Mouse (Mus musculus) hindbrain, embryonic 15.5 days (tissue): ENCODE measurements around the gene Gm27021. TPM values are rescaled to one million over a fixed set of nuclear protein-coding genes. Genes with fewer than 3 reads are reported as not detected.
A peak's percentile ranks its signal among the peaks of the same experiment; 100 is the strongest.

Source experiments
- ATAC-seq: fragments of 200-750 bp; cut with Nextera tagmentation; 2 replicates; pipeline ENCODE4 v1.8.0; 2017; ENCODE audit warnings: low read depth, moderate number of reproducible peaks, moderate TSS enrichment; ENCODE audit not compliant: low FRiP score
- H3K27ac ChIP-seq: fragments of 300-500 bp; sonication (generic); replicated peaks from 2 replicates; pipeline ENCODE4 v1.5.1; 2015; ENCODE audit warnings: mild to moderate bottlenecking, inconsistent platforms
- H3K27me3 ChIP-seq: fragments of 300-500 bp; sonication (generic); 2 replicates; pipeline ENCODE4 v1.6.1; 2015; ENCODE audit warnings: control low read depth, inconsistent platforms
- H3K36me3 ChIP-seq: fragments of 300-500 bp; sonication (generic); 2 replicates; pipeline ENCODE4 v1.6.1; 2015; ENCODE audit warnings: control low read depth, inconsistent platforms
- H3K4me1 ChIP-seq: fragments of 300-500 bp; sonication (generic); replicated peaks from 2 replicates; pipeline ENCODE4 v1.6.1; 2015; ENCODE audit warnings: control low read depth, inconsistent platforms
- H3K4me2 ChIP-seq: fragments of 300-500 bp; sonication (generic); 2 replicates; pipeline ENCODE4 v1.6.1; 2015; ENCODE audit warnings: moderate library complexity, mild to moderate bottlenecking, inconsistent platforms
- H3K4me3 ChIP-seq: fragments of 300-500 bp; sonication (generic); 2 replicates; pipeline ENCODE4 v1.5.1; 2015; ENCODE audit warnings: mild to moderate bottlenecking, inconsistent platforms
- H3K9ac ChIP-seq: fragments of 300-500 bp; sonication (generic); 2 replicates; pipeline ENCODE4 v1.6.1; 2015; ENCODE audit warnings: inconsistent platforms
- H3K9me3 ChIP-seq: fragments of 300-500 bp; sonication (generic); 2 replicates; pipeline ENCODE4 v1.6.1; 2016; ENCODE audit warnings: control low read depth, inconsistent platforms
- WGBS: fragments of 180-500 bp; shearing (Covaris S2); methylation state at CpG from one replicate; pipeline ENCODE4 v1.1.7; 2015; 5-methylcytosine and 5-hydroxymethylcytosine counted together
- polyA plus RNA-seq: library from polyadenylated mRNA; unstranded; fragments of >200 nt; fragmentation: Nextera tagmentation; extraction: Ambion mirVana; gene quantifications from 2 replicates; pipeline ENCODE4 v1.2.1, GENCODE M21; 2015

The Gm27021 gene
- polyA plus RNA-seq, 1 experiment from 2014 or later, result 5.9 TPM

GRCm38 (mm10) chr8:120665726-120666455 lies 2.0 kb downstream of the Gm27021 start:
- Histone ChIP-seq H3K9ac (peak overlapping the region; percentile 0; the same call in 1 of the 2 replicates), H3K36me3 (peaks cover 8% of the 10 kb centered on the region), H3K4me1 (peaks cover 49% of the 10 kb centered on the region), H3K27me3 (no peaks in the 10 kb centered on the region), H3K4me2 (peak overlapping the region; percentile 81), H3K4me3 (no peak overlapping the region), H3K27ac (no peak overlapping the region), H3K9me3 (no peaks in the 10 kb centered on the region)
- WGBS, result 69% methylated on average over 3 of the region's 3 CpGs
- ATAC-seq, result no peak

- no peak overlapping the region for H3K4me3 ChIP-seq
- H3K4me1 ChIP-seq, result peaks cover 46% of the 10 kb centered on the region
- WGBS, result 80% methylated on average over 6 of the region's 6 CpGs
- H3K27me3 ChIP-seq, result no peaks in the 10 kb centered on the region
- no peak for ATAC-seq
- no peaks in the 10 kb centered on the region for H3K36me3 ChIP-seq
- no peaks in the 10 kb centered on the region for H3K9me3 ChIP-seq
- H3K9ac ChIP-seq, result no peak overlapping the region
- H3K27ac ChIP-seq, result 0 out of 2 replicates have a peak overlapping the region, but pooled peaks have one; percentile 9
- no peak overlapping the region for H3K4me2 ChIP-seq
Measured at GRCm38 (mm10) chr8:120664566-120664965, 3.3 kb downstream of the Gm27021 start.

- no peak overlapping the region for H3K27ac ChIP-seq
- no peak for ATAC-seq
- 84% methylated on average over 8 of the region's 8 CpGs for WGBS
- H3K4me3 ChIP-seq, result no peak overlapping the region
- H3K36me3 ChIP-seq, result peaks cover 24% of the 10 kb centered on the region
- H3K9ac ChIP-seq, result no peak overlapping the region
- no peaks in the 10 kb centered on the region; the same call in 1 of the 2 replicates for H3K4me1 ChIP-seq
- H3K9me3 ChIP-seq, result no peaks in the 10 kb centered on the region
- H3K4me2 ChIP-seq, result no peak overlapping the region
- no peaks in the 10 kb centered on the region for H3K27me3 ChIP-seq
Measured at GRCm38 (mm10) chr8:120657415-120657814, 10.5 kb downstream of the Gm27021 start.

GRCm38 (mm10) chr8:120656322-120657052 lies 11.4 kb downstream of the Gm27021 start:
- Histone ChIP-seq H3K27ac (no peak overlapping the region), H3K9ac (no peak overlapping the region), H3K4me3 (no peak overlapping the region), H3K36me3 (peaks cover 24% of the 10 kb centered on the region), H3K9me3 (no peaks in the 10 kb centered on the region), H3K4me2 (no peak overlapping the region), H3K27me3 (no peaks in the 10 kb centered on the region), H3K4me1 (no peaks in the 10 kb centered on the region; the same call in 1 of the 2 replicates)
- 82% methylated on average over 7 of the region's 7 CpGs for WGBS
- ATAC-seq, result no peak

- H3K4me1 ChIP-seq, result peaks cover 8% of the 10 kb centered on the region; the same call in 1 of the 2 replicates
- no peak for ATAC-seq
- no peaks in the 10 kb centered on the region for H3K9me3 ChIP-seq
- H3K27me3 ChIP-seq, result no peaks in the 10 kb centered on the region
- no peak within 1 kb of the TSS for H3K4me3 ChIP-seq
- WGBS, result 58% methylated on average over 7 of the region's 7 CpGs
- H3K36me3 ChIP-seq, result no peaks in the 10 kb centered on the region
- no peak within 1 kb of the TSS for H3K4me2 ChIP-seq
- H3K9ac ChIP-seq, result no peak within 1 kb of the TSS
- H3K27ac ChIP-seq, result no peak within 1 kb of the TSS
Measured at GRCm38 (mm10) chr8:120647532-120647931, 20.3 kb downstream of the Gm27021 start, which contains the start of gene 1190005I06Rik. 1190005I06Rik (minus strand) TSS chr8:120647632.

- peak overlapping the region; percentile 57 for H3K27ac ChIP-seq
Measured at GRCm38 (mm10) chr8:120644663-120645062, 23.2 kb downstream of the Gm27021 start.

GRCm38 (mm10) chr8:120642031-120642662 lies 25.7 kb downstream of the Gm27021 start:
- 80% methylated on average over 10 of the region's 10 CpGs for WGBS

More at GRCm38 (mm10) chr8:120644663-120645062, 23.2 kb downstream of the Gm27021 start:
- H3K36me3 ChIP-seq, result no peaks in the 10 kb centered on the region
- no peak overlapping the region for H3K4me2 ChIP-seq
- no peaks in the 10 kb centered on the region for H3K9me3 ChIP-seq
- 53% methylated on average over 7 of the region's 7 CpGs for WGBS
- ATAC-seq, result peak; percentile 88
- no peak overlapping the region for H3K9ac ChIP-seq
- no peaks in the 10 kb centered on the region for H3K27me3 ChIP-seq
- H3K4me1 ChIP-seq, result peaks cover 8% of the 10 kb centered on the region; the same call in 1 of the 2 replicates
- no peak overlapping the region for H3K4me3 ChIP-seq

GRCm38 (mm10) chr8:120641245-120641644 lies 26.6 kb downstream of the Gm27021 start:
- Histone ChIP-seq H3K27me3 (no peaks in the 10 kb centered on the region), H3K9ac (no peak overlapping the region), H3K36me3 (no peaks in the 10 kb centered on the region), H3K4me1 (peaks cover 8% of the 10 kb centered on the region; the same call in 1 of the 2 replicates), H3K27ac (no peak overlapping the region), H3K9me3 (no peaks in the 10 kb centered on the region), H3K4me2 (no peak overlapping the region), H3K4me3 (no peak overlapping the region)
- 36% methylated on average over 8 of the region's 8 CpGs for WGBS
- ATAC-seq, result no peak

More at GRCm38 (mm10) chr8:120642031-120642662, 25.7 kb downstream of the Gm27021 start:
- ATAC-seq, result no peak
- H3K4me3 ChIP-seq, result no peak overlapping the region
- no peaks in the 10 kb centered on the region for H3K36me3 ChIP-seq
- H3K4me1 ChIP-seq, result peaks cover 8% of the 10 kb centered on the region; the same call in 1 of the 2 replicates
- H3K9ac ChIP-seq, result no peak overlapping the region
- H3K4me2 ChIP-seq, result no peak overlapping the region
- no peaks in the 10 kb centered on the region for H3K9me3 ChIP-seq
- H3K27ac ChIP-seq, result no peak overlapping the region
- no peaks in the 10 kb centered on the region for H3K27me3 ChIP-seq

GRCm38 (mm10) chr8:120634329-120634839 lies 33.5 kb downstream of the Gm27021 start:
- WGBS, result under 1% methylated on average over 42 of the region's 42 CpGs
- H3K27me3 ChIP-seq, result 0 out of 2 replicates have a peak, but pooled peaks cover 4% of the 10 kb centered on the region
- ATAC-seq, result peak; percentile 29; the same call in 1 of the 2 replicates
- peak overlapping the region; percentile 98 for H3K4me2 ChIP-seq
- peaks cover 18% of the 10 kb centered on the region for H3K4me1 ChIP-seq
- H3K9me3 ChIP-seq, result no peaks in the 10 kb centered on the region
- H3K9ac ChIP-seq, result peak overlapping the region; percentile 61
- H3K27ac ChIP-seq, result no peak overlapping the region
- H3K36me3 ChIP-seq, result no peaks in the 10 kb centered on the region
- peak overlapping the region; percentile 72 for H3K4me3 ChIP-seq

- Histone ChIP-seq H3K36me3 (no peaks in the 10 kb centered on the region), H3K9me3 (no peaks in the 10 kb centered on the region), H3K27ac (no peak overlapping the region), H3K4me3 (peak overlapping the region; percentile 72), H3K27me3 (0 out of 2 replicates have a peak, but pooled peaks cover 4% of the 10 kb centered on the region), H3K4me1 (peaks cover 18% of the 10 kb centered on the region), H3K4me2 (peak overlapping the region; percentile 98), H3K9ac (peak overlapping the region; percentile 61)
- 1% methylated on average over 44 of the region's 44 CpGs for WGBS
- peak; percentile 32 for ATAC-seq
Measured at GRCm38 (mm10) chr8:120633665-120634271, 34.1 kb downstream of the Gm27021 start.

- H3K4me2 ChIP-seq, result peak overlapping the region; percentile 98
- no peaks in the 10 kb centered on the region for H3K9me3 ChIP-seq
- peak overlapping the region; percentile 61 for H3K9ac ChIP-seq
- no peaks in the 10 kb centered on the region for H3K36me3 ChIP-seq
- WGBS, result 22% methylated on average over 17 of the region's 17 CpGs
- H3K27me3 ChIP-seq, result 0 out of 2 replicates have a peak, but pooled peaks cover 4% of the 10 kb centered on the region
- no peak for ATAC-seq
- H3K27ac ChIP-seq, result no peak overlapping the region
- H3K4me3 ChIP-seq, result peak overlapping the region; percentile 72
- peaks cover 18% of the 10 kb centered on the region for H3K4me1 ChIP-seq
Measured at GRCm38 (mm10) chr8:120632969-120633664, 34.8 kb downstream of the Gm27021 start.
